Mouse (Mus musculus) cerebellum, adult 2 months (tissue): ENCODE measurements around the gene Ifngr2.

Experiments used
- CTCF ChIP-seq: fragments of 200-500 bp; IDR thresholded peaks from 2 replicates; pipeline ENCODE4 v1.5.1; 2011; ENCODE audit warnings: low read depth, mild to moderate bottlenecking, control low read depth, low read length, moderate library complexity, borderline replicate concordance; ENCODE audit not compliant: insufficient read depth
- POLR2A ChIP-seq: fragments of 200-500 bp; IDR thresholded peaks from 2 replicates; pipeline ENCODE4 v1.6.1; 2011; ENCODE audit warnings: low read length, control low read depth, borderline replicate concordance; ENCODE audit not compliant: insufficient read depth

- TF ChIP-seq CTCF (peak; percentile 18; the same call in 1 of the 2 replicates), POLR2A (no peak)
These were observed 35.4 kb downstream of the Ifngr2 start for GRCm38 (mm10) chr16:91582307-91582706.
